Mouse (Mus musculus) midbrain, embryonic 12.5 days (tissue): ENCODE measurements around the gene Ccdc60. TPM values are rescaled to one million over a fixed set of nuclear protein-coding genes. Genes with fewer than 3 reads are reported as not detected.
A peak's percentile ranks its signal among the peaks of the same experiment; 100 is the strongest.
"Not testable (repeated sequence)": the region's sequence is repeated elsewhere in the genome, so short reads cannot be mapped to it uniquely, and the experiment has no call there.

Experiments used
- ATAC-seq: fragments of 200-750 bp; cut with Nextera tagmentation; 2 replicates; pipeline ENCODE4 v1.8.0; 2017; ENCODE audit warnings: low read depth, moderate TSS enrichment, moderate library complexity; ENCODE audit not compliant: low FRiP score
- H3K27ac ChIP-seq: fragments of 300-500 bp; sonication (generic); replicated peaks from 2 replicates; pipeline ENCODE4 v1.5.1; 2016; ENCODE audit warnings: mild to moderate bottlenecking
- H3K27me3 ChIP-seq: fragments of 300-500 bp; sonication (generic); 2 replicates; pipeline ENCODE4 v1.6.1; 2016; ENCODE audit warnings: mild to moderate bottlenecking
- H3K36me3 ChIP-seq: fragments of 300-500 bp; sonication (generic); 2 replicates; pipeline ENCODE4 v1.6.1; 2016
- H3K4me1 ChIP-seq: fragments of 300-500 bp; sonication (generic); 2 replicates; pipeline ENCODE4 v1.6.1; 2016
- H3K4me2 ChIP-seq: fragments of 300-500 bp; sonication (generic); replicated peaks from 2 replicates; pipeline ENCODE4 v1.6.1; 2016; ENCODE audit warnings: mild to moderate bottlenecking, moderate library complexity
- H3K4me3 ChIP-seq: fragments of 300-500 bp; sonication (generic); 2 replicates; pipeline ENCODE4 v1.5.1; 2016; ENCODE audit warnings: mild to moderate bottlenecking
- H3K9ac ChIP-seq: fragments of 300-500 bp; sonication (generic); replicated peaks from 2 replicates; pipeline ENCODE4 v1.6.1; 2016; ENCODE audit warnings: mild to moderate bottlenecking, moderate library complexity
- H3K9me3 ChIP-seq: fragments of 300-500 bp; sonication (generic); 2 replicates; pipeline ENCODE4 v1.6.1; 2016; ENCODE audit warnings: mild to moderate bottlenecking
- WGBS: fragments of 180-500 bp; shearing (Covaris S2); methylation state at CpG from one replicate; pipeline ENCODE4 v1.1.7; 2016; 5-methylcytosine and 5-hydroxymethylcytosine counted together
- polyA plus RNA-seq: library from polyadenylated mRNA; unstranded; fragments of >200 nt; fragmentation: Nextera tagmentation; extraction: Ambion mirVana; gene quantifications from 2 replicates; pipeline ENCODE4 v1.2.1, GENCODE M21; 2016

The Ccdc60 gene
- 2.2 and 2.4 TPM in 2 replicates for polyA plus RNA-seq

DNA sequence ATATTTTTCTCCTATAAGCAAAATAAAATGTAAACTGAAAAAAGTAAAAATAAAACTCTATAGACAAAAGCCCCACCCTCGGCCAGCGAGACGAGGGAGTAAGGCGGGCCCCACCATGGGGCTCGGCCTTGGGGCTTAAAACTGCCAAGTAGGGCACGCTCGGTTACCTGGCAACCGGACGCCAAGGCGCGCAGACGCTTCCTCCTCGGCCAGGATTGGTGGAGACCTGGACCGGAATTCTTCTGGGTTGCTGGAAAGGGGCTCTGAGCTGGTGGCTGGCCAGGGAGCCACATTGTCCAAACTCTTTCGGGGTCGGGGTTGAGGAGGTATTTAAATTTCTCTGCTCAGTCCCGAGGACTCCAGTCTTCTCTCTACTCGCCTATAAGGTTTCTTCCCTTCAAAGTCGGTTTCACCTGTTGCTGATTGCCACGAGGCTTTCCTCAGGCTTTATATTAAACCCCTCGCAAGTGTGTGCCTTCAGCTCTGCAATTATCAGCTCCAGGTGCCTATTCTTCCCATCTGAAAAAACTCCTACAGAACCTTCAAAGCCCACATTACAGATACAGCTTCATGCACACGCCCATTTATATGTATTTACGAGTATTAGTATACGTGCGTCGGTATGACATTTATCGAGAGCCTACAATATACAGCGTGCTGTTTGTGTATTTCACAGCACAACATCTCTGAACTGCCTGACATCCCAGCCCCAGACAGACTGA, at the start of gene Ccdc60:
Gene Ccdc60 (minus strand): TSS at position 137 of the 722 bp plus-strand sequence.
- Histone ChIP-seq H3K4me1 (peaks cover 35% of the 10 kb centered on the region), H3K4me2 (peak within 1 kb of the TSS; percentile 46), H3K9me3 (no peaks in the 10 kb centered on the region), H3K9ac (no peak within 1 kb of the TSS), H3K36me3 (no peaks in the 10 kb centered on the region), H3K4me3 (peak within 1 kb of the TSS; percentile 21), H3K27ac (peak within 1 kb of the TSS; percentile 1; the same call in 1 of the 2 replicates), H3K27me3 (peaks cover 9% of the 10 kb centered on the region)
- ATAC-seq: peak; percentile 85
- 5% methylated on average over 28 of the region's 28 CpGs for WGBS

DNA sequence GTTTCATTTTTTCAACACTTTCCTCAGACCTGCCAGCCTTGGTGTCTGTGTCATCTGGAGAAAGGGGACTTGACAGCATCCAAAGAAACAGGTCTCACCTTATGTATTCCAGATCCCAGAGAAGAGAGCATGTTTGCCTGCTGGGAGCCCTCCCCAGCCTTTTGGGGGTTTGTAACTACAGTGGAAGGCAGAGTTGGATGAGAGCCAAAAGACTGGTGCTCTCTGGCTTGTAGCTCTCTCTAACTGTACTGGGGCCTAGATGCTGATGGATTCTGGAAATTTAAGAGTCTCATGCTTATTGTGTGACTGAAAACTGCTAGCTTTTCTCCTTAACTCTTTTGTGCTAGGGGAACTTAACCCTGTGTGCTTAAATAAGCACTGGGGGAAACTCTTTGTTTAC, 47.4 kb upstream of the Ccdc60 start:
- H3K9me3 ChIP-seq: no peaks in the 10 kb centered on the region

DNA sequence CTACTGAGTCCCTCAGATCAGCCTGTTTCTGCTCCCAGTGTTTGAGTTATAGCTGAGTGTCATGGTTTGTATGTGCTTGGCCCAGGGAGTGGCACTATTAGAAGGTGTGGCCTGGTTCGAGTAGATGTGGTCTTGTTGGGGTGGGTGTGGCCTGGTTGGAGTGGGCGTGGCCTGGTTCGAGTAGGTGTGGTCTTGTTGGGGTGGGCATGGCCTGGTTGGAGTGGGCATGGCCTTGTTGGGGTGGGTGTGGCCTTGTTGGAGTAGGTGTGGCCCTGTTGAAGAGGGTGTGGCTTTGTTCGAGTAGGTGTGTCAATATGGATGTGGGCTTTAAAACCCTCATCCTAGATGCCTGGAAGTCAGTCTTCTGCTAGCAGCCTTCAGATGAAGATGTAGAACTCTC, 40.1 kb upstream of the Ccdc60 start:
- ATAC-seq: no peak
- H3K9ac ChIP-seq: no peak overlapping the region
- WGBS: 93% methylated on average over 4 of the region's 4 CpGs

More for the DNA sequence above, 47.4 kb upstream of the Ccdc60 start:
- no peak overlapping the region for H3K4me3 ChIP-seq
- ATAC-seq: no peak
- H3K27ac ChIP-seq: no peak overlapping the region
- peaks cover 5% of the 10 kb centered on the region for H3K4me1 ChIP-seq
- no peak overlapping the region for H3K4me2 ChIP-seq
- no peak overlapping the region for H3K9ac ChIP-seq
- no peaks in the 10 kb centered on the region for H3K36me3 ChIP-seq
- H3K27me3 ChIP-seq: peaks cover 9% of the 10 kb centered on the region; the same call in 1 of the 2 replicates

DNA sequence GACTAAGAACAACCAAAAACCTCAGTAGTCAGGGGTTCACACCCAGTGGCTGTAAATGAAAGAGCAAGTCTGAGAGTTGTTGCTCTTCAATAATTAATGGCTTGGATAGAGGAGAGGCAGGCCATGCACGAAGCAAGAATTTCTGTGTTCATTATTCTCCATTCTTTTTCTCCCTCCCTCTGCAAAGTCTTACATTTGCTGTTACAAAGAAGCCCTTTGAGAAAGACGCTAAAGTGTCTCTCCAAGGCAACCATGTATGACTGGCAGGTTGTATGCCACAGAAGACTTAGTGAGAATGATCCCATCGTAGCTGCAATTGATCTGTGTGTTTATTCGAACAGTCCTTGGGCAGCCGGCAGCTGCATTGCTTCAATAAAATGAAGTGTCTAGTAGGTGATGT, 34.6 kb upstream of the Ccdc60 start:
- peak overlapping the region; percentile 39; the same call in 1 of the 2 replicates for H3K27ac ChIP-seq
- no peak overlapping the region for H3K9ac ChIP-seq
- ATAC-seq: no peak
- H3K4me1 ChIP-seq: peaks cover 22% of the 10 kb centered on the region
- H3K36me3 ChIP-seq: no peaks in the 10 kb centered on the region
- H3K9me3 ChIP-seq: no peaks in the 10 kb centered on the region
- 0 out of 2 replicates have a peak overlapping the region, but pooled peaks have one; percentile 13 for H3K4me2 ChIP-seq
- no peak overlapping the region for H3K4me3 ChIP-seq
- WGBS: 35% methylated on average over 5 of the region's 5 CpGs
- H3K27me3 ChIP-seq: peaks cover 59% of the 10 kb centered on the region

More for the DNA sequence above, 40.1 kb upstream of the Ccdc60 start:
- Histone ChIP-seq H3K4me1 (peaks cover 3% of the 10 kb centered on the region; the same call in 1 of the 2 replicates), H3K4me2 (no peak overlapping the region), H3K4me3 (no peak overlapping the region), H3K27me3 (peaks cover 23% of the 10 kb centered on the region), H3K27ac (no peak overlapping the region), H3K36me3 (no peaks in the 10 kb centered on the region), H3K9me3 (no peaks in the 10 kb centered on the region)

DNA sequence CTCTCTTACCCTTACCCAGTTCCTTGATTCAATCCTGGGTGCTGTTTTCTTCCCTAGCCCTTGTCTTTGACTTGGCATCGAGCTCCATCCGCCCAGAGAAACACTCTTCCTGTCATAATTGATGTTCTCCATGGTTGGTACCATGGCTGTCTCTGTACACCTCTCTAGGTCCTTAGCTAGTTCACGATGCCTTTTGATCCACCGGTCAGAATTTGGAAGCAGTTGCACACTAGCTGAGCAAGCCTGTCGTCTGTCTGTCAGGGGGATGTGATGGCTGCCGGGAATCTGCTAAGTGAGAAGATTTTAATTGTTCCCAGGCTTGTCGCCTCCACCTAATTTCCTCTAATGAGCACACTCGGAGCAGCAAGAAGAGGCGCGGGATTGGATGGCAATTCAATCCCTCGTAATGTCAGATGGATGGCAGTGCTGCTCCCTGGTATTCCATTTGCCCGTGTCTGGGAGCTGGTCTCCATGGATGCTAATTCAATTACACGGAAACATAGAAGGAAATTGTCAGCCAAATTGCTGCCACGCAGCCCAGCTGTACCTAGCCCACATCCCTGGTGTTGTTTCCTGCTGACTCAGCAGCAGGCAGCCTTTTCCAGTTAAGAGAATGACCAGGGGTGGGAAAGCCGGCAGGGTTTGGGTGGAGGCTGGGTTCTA, 33.7 kb upstream of the Ccdc60 start:
- H3K9ac ChIP-seq: no peak overlapping the region
- H3K9me3 ChIP-seq: no peaks in the 10 kb centered on the region
- H3K27me3 ChIP-seq: peaks cover 62% of the 10 kb centered on the region
- WGBS: 34% methylated on average over 15 of the region's 15 CpGs
- H3K36me3 ChIP-seq: no peaks in the 10 kb centered on the region
- H3K4me3 ChIP-seq: no peak overlapping the region
- peak; percentile 70 for ATAC-seq
- peaks cover 22% of the 10 kb centered on the region for H3K4me1 ChIP-seq
- peak overlapping the region; percentile 13; the same call in 1 of the 2 replicates for H3K4me2 ChIP-seq
- peak overlapping the region; percentile 42; the same call in 1 of the 2 replicates for H3K27ac ChIP-seq

DNA sequence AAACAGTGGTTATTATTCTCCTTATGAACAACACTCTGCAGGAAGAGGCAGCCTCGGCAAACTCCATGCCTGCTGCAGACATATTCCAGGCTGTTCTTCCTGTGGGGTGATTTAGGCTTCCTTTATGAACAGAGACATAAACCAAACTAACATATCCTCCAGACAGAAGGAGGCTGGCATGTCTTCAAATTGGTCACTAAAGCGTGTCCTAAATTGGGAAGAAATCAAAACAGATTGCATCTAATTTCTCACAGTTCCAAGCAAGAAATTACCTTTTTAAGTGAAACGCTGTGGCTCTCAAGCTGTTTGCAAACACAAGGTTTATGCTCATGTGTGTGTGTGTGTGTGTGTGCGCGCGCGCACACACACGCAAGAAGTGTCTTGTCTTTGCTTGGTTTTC, 24.9 kb upstream of the Ccdc60 start:
- no peaks in the 10 kb centered on the region for H3K36me3 ChIP-seq
- peaks cover 9% of the 10 kb centered on the region for H3K4me1 ChIP-seq
- no peaks in the 10 kb centered on the region for H3K9me3 ChIP-seq
- peaks cover 12% of the 10 kb centered on the region for H3K27me3 ChIP-seq
- H3K9ac ChIP-seq: no peak overlapping the region
- no peak overlapping the region for H3K4me3 ChIP-seq
- WGBS: 86% methylated on average over 8 of the region's 8 CpGs
- no peak for ATAC-seq
- H3K27ac ChIP-seq: no peak overlapping the region
- no peak overlapping the region for H3K4me2 ChIP-seq

DNA sequence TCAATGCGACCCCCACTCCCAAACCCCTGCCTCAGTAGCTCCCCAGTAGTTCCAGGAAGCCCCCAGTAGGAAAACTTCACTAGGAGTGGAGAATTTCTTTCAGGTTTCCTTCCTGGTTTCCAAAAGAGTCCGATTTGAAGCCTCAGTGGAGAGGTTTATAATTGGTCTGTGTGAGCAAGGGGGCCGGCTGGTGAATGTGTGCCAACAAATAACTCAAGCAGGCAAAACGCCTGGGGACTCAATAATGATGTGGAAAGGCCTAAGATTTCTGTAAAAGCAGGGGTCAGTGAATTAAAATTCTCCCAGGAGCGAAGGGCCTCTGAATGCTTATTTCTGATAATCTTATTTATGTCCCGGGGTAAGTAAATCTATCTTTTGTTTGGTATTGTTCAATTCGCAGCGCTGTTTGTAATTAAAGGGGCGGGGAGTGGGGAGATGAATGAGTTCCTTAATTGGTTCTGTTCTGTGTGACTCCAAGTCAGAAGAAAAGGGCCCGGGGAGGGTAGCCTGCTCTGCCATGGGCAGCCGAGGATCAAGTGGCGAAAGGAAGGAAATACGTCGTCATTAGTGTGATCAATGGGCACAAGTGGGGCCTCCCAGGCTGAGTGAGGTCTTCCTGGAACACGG, 23.4 kb upstream of the Ccdc60 start:
- ATAC-seq: peak; percentile 63
- peaks cover 6% of the 10 kb centered on the region for H3K27me3 ChIP-seq
- H3K9ac ChIP-seq: no peak overlapping the region; the same call in 1 of the 2 replicates
- no peaks in the 10 kb centered on the region for H3K9me3 ChIP-seq
- H3K36me3 ChIP-seq: no peaks in the 10 kb centered on the region
- H3K4me2 ChIP-seq: peak overlapping the region; percentile 42
- H3K4me3 ChIP-seq: peak overlapping the region; percentile 23; the same call in 1 of the 2 replicates
- peak overlapping the region; percentile 58 for H3K27ac ChIP-seq
- H3K4me1 ChIP-seq: peaks cover 9% of the 10 kb centered on the region
- WGBS: 18% methylated on average over 15 of the region's 15 CpGs

DNA sequence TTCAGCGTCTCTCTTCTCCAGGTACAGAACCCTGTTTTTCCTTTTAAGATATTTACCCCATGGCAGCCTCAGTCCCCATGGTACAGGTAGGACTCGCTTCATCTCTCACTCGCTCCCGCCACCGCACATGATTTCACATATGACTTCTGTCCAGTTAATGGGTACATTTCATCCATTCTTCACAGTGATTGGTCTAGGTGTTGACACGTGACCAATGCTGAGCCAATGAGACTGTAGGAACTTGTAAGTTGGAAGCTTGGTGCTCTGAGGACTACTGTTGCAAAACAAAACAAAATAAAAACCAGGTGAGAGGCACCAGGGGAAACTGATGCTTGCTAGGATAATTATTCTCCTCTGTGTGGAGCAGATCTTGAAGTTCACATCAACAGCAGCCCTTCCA, 22.9 kb upstream of the Ccdc60 start:
- Histone ChIP-seq H3K9ac (no peak overlapping the region; the same call in 1 of the 2 replicates), H3K4me1 (peaks cover 9% of the 10 kb centered on the region), H3K9me3 (0 out of 2 replicates have a peak, but pooled peaks cover 3% of the 10 kb centered on the region), H3K36me3 (no peaks in the 10 kb centered on the region), H3K4me3 (no peak overlapping the region), H3K27me3 (peaks cover under 1% of the 10 kb centered on the region; the same call in 1 of the 2 replicates), H3K27ac (no peak overlapping the region), H3K4me2 (peak overlapping the region; percentile 42; the same call in 1 of the 2 replicates)
- 91% methylated on average over 6 of the region's 6 CpGs for WGBS
- no peak for ATAC-seq

DNA sequence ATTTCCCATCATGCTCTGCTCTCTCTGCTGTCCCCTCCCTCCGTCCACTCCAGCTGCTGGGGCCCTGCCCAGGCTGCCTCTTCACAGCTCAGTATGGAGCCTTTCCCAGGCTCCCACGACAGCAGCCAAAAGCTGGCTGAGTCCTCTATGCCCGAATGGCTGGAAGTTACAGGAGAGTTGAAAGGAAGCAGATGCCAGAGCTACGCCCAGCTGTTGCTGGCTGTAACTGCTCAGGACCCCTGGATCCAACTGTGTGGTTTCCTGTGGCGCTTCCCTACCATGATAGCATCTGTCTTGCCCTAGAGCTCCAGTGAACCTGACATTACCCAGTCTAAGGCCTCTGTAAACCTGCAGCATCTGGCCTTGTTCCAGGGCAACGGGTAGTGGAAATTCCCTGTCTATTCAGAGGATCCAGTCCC, 20.6 kb upstream of the Ccdc60 start:
- H3K9me3 ChIP-seq: 0 out of 2 replicates have a peak, but pooled peaks cover 6% of the 10 kb centered on the region
- H3K9ac ChIP-seq: no peak overlapping the region
- peaks cover 9% of the 10 kb centered on the region for H3K4me1 ChIP-seq
- no peak for ATAC-seq
- 0 out of 2 replicates have a peak overlapping the region, but pooled peaks have one; percentile 1 for H3K27ac ChIP-seq
- no peak overlapping the region for H3K4me2 ChIP-seq
- 58% methylated on average over 6 of the region's 6 CpGs for WGBS
- H3K27me3 ChIP-seq: no peaks in the 10 kb centered on the region; the same call in 1 of the 2 replicates
- H3K4me3 ChIP-seq: no peak overlapping the region
- H3K36me3 ChIP-seq: no peaks in the 10 kb centered on the region

DNA sequence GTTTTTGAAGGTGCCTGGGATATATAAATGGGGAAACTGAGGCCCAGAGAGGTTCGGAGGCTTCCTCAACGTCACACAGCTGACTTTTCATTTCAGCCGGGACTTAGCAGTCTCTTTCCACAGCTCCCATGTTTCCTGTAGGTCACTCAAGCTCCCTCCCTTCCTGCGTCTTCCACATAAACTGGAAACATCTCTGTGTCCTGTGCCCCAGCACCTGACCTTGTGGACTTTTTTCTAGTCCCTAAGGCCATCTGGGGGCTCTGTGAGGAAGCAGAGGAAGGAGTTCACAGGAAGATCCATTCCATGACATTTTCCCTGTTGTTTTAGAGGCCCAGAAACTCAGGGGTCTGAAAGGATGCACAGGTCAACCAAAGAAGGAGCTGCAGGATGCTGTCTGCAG, 16.8 kb upstream of the Ccdc60 start:
- 0 out of 2 replicates have a peak, but pooled peaks cover 4% of the 10 kb centered on the region for H3K27me3 ChIP-seq
- ATAC-seq: no peak
- H3K9ac ChIP-seq: no peak overlapping the region
- 84% methylated on average over 4 of the region's 4 CpGs for WGBS
- H3K27ac ChIP-seq: no peak overlapping the region
- H3K4me1 ChIP-seq: no peaks in the 10 kb centered on the region
- 0 out of 2 replicates have a peak, but pooled peaks cover 6% of the 10 kb centered on the region for H3K9me3 ChIP-seq
- H3K4me2 ChIP-seq: no peak overlapping the region
- H3K36me3 ChIP-seq: no peaks in the 10 kb centered on the region
- H3K4me3 ChIP-seq: no peak overlapping the region

DNA sequence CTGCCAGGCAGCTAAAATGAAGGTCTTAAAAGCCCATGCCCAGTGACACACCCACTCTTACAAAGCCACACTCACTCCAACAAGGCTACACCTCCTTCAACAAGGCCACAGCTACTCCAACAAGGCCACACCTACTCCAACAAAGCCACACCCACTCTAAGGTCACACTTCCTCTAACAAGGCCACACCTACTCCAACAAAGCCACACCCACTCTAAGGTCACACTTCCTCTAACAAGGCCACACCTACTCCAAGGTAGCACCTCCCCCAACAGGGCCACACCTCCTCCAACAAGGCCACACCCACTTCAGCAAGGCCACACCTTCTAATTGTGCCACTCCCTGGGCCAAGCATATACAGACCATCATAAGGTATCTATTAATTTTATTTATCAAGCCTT, 16.4 kb upstream of the Ccdc60 start:
- not testable (repeated sequence) for H3K27ac ChIP-seq, H3K4me1 ChIP-seq, H3K9me3 ChIP-seq, H3K27me3 ChIP-seq, H3K36me3 ChIP-seq, H3K9ac ChIP-seq, H3K4me3 ChIP-seq, ATAC-seq, H3K4me2 ChIP-seq
